Mouse (Mus musculus) small intestine, adult 2 months (tissue): Measurements from ENCODE around the gene Plaur.

Experiments
- CTCF ChIP-seq: fragments of 200-500 bp; IDR thresholded peaks from 2 replicates; pipeline ENCODE4 v1.5.1; 2012; ENCODE audit warnings: low read depth, mild to moderate bottlenecking, control low read depth, inconsistent platforms, low read length, moderate library complexity, mixed read lengths; ENCODE audit not compliant: insufficient replicate concordance, insufficient read length; ENCODE audit errors: extremely low read depth
- POLR2A ChIP-seq: fragments of 200-500 bp; IDR thresholded peaks from 2 replicates; pipeline ENCODE4 v1.6.1; 2012; ENCODE audit warnings: low read depth, mild to moderate bottlenecking, control low read depth, inconsistent platforms, low read length, moderate library complexity

DNA sequence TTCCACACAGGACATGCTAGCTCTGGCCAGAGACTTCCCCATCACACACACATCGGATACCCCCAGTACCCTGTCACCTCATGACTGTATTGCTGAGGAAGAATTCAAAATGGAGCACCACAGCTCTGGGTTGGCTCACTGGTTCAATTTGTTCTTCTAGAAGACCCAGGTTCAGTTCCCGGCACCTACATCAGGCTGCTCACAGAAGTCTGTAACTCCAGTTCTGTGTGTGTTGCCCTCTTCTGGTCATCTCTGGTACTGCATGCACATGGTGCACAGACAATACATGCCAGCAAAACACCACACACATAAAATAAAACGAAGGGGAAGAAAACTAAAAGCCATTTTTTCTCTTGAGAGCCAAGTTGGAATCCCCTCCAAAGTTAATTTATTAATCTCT lies 6.8 kb downstream of the Plaur start:
- TF ChIP-seq CTCF = peak; percentile 47; the same call in 1 of the 2 replicates
- no peak for TF ChIP-seq POLR2A
